Mouse (Mus musculus) layer of hippocampus, adult 11-12 months (tissue): ENCODE results near the gene Spen.

Experiments
- DNase-seq: peaks from one replicate; pipeline ENCODE4 v3.0.0; 2022; ENCODE audit warnings: low spot score

The Spen gene

GRCm38 (mm10) chr4:141446211-141446610, 92.2 kb downstream of the Spen start:
- DNase-seq = no peak

DNA sequence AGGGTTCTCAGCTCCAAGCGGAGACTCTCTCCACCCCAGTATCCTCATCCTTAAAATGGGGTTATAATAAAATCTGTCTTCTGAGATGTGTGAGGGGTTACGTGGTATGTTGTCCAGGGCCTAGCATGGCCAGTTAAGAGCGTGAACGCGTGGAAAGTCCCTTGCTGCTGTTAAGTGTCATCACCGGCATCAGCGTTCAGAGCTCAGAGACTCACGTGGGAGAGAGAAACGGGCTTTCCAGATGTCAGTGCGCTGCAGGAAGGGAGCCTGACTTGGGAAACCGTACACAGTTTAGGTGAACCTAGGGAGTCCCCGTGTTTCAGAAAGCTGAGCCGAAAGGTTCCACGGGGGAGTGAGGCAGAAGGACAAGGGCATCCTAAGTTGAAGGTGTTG, 93.1 kb downstream of the Spen start:
- DNase-seq = no peak

GRCm38 (mm10) chr4:141444451-141445327, 93.7 kb downstream of the Spen start, which contains the start of gene Zbtb17:
TSS of gene Zbtb17 (plus strand) at chr4:141444654.
- DNase-seq = peak; percentile 87

DNA sequence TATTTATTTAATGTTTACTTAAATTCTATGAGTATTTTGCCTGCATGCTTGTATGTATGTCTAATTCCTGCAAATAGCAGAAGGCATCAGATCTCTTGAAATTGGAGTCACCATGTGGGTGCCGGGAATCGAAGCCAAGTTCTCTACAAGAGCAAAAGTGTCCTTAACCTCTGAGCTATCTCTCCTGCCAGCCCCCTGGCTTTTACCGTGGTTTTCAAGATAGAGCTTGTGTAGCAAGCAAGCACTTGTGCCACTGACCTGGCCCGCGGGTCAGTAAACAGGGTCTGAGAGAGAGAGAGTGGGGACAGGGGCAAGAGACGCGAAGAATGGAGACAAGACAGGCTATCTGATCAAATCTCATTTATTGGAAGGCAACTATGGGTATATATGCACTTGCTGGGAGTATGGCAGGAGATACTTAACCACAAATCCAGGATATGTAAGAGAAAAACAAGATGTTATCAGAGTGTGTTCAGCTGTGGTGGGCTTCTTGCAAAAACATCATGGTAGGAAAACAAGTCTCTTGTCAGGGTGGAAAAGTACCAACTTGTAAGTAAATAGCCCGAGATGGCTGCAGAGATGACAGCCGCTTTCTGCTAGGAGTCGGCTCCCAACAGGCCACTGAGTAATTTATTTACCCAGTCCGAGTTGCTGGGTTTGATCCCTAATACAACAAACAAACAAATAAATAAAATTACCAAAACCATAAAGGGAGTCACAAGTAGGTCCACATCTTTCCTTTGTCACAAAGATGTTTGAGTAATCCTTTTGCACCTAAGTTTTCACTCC, 94.6 kb downstream of the Spen start:
- no peak for DNase-seq

DNA sequence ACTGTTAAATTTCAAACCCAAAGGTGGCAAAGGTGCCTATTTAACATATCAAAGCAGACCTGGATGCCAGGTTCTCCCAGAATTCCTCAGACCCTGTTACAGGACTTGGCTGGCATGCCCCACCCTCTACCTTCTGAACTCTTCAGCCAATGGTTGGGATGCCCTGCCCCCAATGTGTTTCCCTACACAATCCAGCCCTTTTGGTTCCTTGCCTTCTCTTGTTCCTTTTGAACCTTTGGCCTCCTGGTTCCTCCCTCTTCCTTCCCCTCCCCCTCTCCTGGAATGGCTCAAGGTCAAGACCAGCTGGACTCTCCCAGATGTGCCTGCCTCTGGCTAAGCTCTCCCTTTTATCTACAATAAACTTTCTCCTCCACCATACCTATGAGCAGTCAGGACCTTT, 97.5 kb downstream of the Spen start:
- no peak for DNase-seq

DNA sequence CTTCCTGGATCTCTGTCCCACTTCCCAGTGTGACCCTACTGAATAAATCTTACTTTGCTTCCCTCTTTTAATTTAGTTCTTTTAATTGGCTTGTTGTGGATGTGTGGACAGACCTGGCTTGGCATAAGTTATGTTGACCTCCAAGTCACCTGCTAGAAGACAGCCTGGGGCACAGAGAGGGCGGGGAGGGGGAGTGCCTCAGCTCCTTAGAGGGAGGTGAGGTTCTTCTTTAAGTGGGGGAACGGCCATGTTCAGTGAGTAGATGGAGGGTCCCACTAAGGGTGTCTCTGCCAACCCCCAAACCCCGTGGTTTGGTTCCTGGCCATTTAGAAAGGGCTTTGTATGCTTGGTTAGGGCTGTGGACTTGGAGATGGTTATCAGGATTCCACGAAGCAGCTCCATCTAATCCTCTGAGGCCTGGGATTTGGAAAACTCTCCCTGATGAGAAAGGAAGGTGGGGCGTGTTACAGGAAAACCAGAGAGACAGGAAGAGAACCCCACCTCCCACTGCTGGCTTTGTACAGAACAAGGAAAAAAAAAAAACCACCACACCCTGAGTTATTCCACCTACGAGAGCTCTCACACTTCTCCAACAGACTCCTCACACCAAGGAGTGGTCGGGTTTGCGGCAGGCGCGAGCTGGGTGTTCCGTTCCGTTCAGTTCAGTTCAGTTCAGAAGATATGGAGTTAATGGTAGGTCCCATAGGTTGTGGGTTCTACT, 99.2 kb downstream of the Spen start:
- DNase-seq = no peak

DNA sequence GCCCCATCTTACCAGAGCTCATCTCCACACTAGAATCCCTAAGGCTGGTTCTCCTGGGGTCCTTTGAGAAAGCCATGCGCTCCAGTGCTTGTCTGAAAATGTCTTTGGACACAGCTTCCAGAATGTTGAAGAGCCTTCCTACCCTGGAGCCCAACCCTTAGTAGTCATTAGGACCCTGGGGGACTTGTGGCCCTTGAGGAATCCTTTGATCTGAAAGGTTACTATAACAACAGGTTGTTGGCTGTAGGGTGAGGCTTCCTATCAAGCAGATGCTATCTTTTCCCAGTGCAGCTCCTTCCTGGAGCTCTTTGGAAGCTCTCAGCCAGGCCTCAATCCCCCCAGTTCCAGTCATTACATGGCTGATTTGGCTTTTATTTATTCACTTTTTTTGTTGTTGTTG, 102.4 kb downstream of the Spen start, which contains the start of gene Srarp:
TSS of gene Srarp (minus strand) at position 132 of the 400 bp plus-strand sequence.
- DNase-seq = no peak

DNA sequence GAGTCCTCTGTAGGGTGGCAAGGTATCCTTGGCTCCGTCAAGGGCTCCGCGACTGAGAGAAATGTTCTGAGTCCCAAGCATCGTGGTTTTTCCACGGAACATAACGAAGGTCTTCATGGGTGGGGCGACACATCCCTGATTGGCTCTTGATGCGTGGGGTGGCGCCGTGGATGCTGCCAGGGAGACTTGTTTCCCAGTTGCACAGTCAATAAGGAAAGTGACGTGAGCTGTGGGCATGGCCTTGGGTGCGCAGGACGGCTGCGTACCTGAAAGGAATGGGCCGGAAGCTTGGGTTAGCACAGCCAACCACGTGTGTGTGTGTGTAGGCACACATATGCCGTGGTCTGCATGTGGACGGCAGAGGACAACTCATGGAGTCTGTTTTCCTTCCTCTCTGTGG, 105.2 kb downstream of the Spen start:
- DNase-seq = no peak

- no peak for DNase-seq
Observed at GRCm38 (mm10) chr4:141432666-141433065, 105.7 kb downstream of the Spen start.

DNA sequence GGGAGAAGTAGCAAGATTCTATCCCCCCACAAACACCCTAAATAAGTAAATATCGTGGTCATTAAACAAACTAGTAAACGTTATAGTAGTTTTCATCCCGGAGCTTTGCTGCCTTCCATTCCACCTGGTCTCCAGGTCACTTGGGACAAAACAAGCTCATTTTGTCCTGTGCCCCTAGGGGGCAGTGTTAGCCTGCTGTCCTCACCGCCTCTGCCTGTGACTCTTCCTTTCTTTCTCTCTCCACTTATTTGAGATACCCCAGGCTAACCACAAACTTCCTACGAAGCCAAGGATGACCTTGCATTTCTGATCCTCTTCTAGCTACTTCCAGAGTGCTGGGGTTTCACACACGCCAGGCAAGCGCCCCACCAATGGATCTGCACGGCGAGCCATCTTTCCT, 107.4 kb downstream of the Spen start:
- peak; percentile 75 for DNase-seq

DNA sequence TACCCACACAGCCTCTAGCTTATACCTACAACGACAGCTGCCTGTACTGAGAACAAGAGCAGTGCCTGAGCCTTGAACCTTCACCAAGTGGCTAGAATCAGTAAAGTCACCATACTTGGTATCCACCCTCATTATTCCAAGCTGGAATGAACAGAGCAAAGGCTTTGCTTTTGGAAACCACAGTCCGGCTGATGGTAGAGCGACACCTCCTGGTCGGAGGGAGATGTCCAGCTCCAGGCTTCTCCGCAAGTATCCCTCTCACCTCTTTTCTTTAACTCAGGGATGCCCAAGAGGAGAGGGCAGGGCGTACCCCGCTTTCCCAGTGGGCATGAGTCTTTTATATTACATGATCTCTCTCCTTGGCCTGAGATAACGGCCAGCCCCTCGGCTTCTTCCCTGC, 108.5 kb downstream of the Spen start:
- no peak for DNase-seq

GRCm38 (mm10) chr4:141429381-141429780, 109.0 kb downstream of the Spen start:
- DNase-seq = no peak

DNA sequence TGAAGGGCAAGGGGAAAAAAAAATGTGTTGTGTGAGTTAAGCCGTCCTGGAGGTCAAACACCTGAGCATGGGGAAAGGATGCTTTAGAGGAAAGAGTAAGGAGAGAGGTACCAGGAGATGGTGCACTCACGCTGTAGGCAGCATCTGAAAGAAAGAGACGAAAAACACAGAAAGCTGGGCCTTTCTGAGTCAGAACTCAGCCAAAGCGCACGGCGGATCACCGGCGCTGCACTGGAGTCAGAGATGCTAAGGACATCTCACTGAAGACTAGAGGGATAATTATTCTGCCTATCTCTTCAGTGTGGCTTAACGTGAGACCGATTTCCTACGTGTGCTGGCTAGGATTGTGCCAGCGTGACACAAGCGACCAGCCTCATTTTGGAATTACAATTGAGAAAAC, 110.5 kb downstream of the Spen start:
- DNase-seq = no peak

DNA sequence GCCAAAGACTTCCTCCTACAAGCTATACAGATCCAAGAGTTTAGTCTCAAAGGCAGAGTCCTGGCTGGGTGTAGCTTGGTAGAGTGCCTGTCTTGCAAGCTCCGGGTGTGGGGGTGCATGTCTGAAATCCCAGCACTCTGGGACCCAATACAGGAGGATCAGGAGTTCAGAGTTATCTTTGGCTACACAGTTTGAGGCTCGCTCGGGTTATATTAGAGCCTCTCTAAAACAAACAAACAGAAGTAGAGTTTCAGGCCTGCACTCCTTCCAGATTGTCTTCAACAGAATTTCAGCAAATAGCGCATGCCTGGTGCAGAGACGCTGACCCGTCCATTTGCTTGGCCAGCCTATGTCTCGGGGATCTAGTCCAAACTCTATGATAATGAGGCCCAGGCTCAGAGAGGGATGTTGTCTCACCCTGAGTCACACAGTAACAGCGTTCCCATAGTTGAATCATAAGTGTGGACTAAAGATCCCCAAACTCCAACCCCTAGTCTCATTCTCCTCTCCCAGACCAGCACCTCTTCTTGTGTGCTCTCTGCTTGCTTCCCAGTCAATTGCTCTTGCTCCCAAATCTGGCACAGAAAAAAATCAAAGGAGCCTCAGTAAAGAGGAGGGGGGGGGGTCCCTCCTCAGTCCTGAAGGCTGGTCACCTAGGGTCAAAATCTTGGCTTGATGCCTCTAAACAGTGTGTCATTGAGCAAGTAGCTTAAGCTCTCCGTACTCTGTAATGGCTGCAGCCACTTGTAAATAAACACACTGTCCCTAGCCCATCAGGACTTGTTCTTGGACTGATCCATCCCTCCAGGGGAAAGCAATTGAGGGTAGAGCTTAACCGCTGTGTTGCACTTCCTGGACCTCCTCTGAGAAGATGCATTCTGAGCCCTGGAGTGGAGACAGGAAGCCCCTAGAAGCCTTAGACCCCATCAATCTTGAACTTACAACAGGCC, 111.3 kb downstream of the Spen start:
- DNase-seq = no peak

DNA sequence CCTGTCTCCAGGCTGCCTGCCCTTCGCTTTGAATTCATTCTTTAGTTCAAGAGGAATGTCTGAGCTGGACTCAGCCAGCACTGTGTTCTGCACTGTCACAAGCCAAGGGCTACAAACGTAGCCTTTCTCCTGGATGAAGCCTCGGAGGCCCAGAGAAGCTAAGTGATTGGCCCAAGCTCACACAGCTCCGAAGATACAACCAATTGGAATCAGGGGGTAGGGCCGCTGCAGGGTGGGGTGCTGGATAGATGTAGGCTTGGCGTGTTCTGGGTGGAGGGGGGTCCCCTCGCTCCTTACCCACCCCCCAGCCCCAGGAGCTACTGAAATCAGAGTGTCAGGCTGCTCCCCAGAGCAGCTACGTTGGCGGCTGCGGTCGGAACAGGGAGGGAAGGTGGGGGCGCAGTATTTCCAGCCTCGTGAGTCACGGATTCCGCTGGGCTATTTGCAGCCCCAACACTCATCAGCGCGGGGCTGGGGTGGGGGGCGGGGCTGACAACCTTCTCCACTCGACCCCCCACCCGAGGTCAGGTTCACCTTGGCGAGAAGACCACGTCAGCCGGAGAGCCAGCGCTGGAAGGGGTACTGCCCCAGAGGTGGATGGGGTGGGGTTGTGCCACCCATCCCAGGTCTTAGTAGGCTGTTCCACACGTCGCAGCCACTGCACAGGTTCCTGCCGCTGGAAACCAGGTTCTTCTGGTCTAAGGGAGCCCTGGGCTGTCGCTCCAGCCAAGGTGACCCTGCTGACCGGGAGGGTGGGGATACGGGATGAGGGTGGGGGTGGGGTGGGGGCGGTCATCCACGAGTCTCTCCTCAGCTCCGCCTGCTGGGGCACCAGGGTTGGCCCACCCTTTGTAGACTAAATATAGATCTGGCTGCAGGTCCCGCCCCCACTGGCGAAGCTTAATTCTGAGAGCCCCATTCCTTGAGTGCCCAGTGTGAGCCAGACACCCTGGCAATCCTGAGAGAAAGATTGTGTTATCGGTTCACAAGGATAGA, 112.6 kb downstream of the Spen start:
- DNase-seq = peak; percentile 77

DNA sequence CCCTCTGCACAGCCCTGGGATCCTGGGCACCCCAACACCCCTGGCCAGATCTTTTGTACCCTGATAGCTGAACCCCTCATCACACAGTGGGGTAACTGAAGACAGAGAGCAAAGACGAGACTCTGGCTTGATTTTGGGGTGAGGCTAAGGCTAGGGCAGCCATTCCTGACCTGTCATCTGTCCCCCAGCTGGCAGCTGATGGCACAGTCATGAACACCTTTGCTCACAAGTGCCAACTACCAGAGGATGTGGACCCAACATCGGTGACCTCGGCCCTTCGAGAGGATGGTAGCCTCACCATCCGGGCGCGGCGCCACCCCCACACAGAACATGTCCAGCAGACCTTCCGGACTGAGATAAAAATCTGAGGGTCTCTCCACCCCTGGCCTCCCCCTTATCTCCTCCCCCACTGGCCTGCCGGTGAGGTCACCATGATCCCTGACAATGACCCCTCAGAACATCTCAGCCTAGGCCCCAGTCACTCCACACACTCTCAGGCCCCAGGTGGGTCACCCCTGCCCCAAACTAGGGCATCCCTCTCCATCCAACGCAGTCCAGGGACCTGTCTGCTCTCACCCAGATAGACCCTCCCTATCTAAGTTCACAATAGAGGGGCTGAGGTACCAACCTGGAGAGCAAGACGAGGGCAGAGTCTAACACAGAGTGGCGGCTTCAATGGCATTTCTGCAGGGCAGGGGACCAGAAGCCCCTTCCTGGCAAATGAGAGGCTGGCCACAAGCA, 114.5 kb downstream of the Spen start:
- DNase-seq = no peak

GRCm38 (mm10) chr4:141423288-141423687, 115.1 kb downstream of the Spen start:
- DNase-seq = no peak

DNA sequence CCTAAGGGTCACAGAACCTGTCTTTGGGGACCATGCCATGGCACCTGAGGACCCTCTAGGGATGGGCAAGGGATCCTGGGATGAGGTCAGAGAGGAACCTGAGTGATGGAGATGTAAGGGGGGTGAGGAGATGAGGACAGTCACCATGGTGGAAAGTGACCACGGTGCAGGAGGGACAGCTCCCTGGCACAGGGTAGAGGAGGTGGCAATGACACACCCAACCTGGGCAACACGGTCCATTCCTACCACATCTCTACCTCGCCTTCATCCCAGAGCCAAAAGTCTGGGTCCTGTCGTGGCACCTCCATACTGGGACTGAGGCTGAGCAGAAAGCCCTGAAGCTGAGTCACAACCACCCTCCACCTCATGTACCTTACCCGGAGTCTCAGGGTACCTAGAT, 115.6 kb downstream of the Spen start:
- no peak for DNase-seq

DNA sequence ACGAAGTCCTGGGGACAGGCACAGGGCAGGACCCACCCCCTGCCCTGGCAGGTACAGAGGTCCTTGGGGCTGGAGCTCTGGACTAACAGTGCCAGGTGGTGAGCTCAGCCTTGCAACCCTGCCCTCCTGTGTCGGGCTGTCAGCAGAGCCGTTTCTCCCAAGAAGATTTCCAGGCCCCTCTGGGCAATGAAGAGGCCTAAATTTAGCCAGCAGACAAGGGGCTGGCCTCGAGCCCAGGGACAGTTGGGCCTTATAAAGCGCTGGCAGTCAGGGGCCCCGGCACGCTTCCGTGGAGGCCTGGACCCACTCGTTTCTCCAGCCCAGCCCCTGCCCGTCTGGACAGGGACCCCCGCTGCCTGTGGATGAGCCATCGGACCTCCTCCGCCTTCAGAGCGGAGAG, 117.0 kb downstream of the Spen start:
- no peak for DNase-seq
